Mouse (Mus musculus) C2C12 (cell line): ENCODE results near the gene Asic3.

Experiments used
- CEBPB ChIP-seq: IDR thresholded peaks from one replicate; pipeline ENCODE4 v1.6.1; 2011; ENCODE audit warnings: low read depth, mild to moderate bottlenecking, control low read depth, moderate library complexity
- CTCF ChIP-seq: IDR thresholded peaks from one replicate; pipeline ENCODE4 v1.5.1; 2011; ENCODE audit not compliant: control insufficient read depth, insufficient read depth, insufficient read length
- USF1 ChIP-seq: IDR thresholded peaks from one replicate; pipeline ENCODE4 v1.6.1; 2011; ENCODE audit warnings: low read depth, mild to moderate bottlenecking, control low read depth, moderate library complexity

- TF ChIP-seq CTCF = no peak
- TF ChIP-seq USF1 = no peak
- TF ChIP-seq CEBPB = no peak
Observed at GRCm38 (mm10) chr5:24466762-24467161, 53.6 kb downstream of the Asic3 start.
